Mouse (Mus musculus): ENCODE measurements at regions not wholly inside any gene's neighbourhood (a gene's known extent, or its start where the extent isn't known, plus 50 kb on each side); places are given as distances from the start of the nearest gene placed in this dataset.

GRCm38 (mm10) chr9:62590407-62591195 lies 53.8 kb upstream of the Coro2b start:
- Histone ChIP-seq H3K27ac (ENCODE audit: low read depth, low read length) (no peak overlapping the region), H3K4me3 (ENCODE audit: low read depth, low read length) (no peak overlapping the region), H3K4me2 (replicated peaks; ENCODE audit: low read depth) (0 out of 2 replicates have a peak overlapping the region, but pooled peaks have one; percentile 9), H3K9ac (ENCODE audit: low read depth, low read length) (no peak overlapping the region), H3K9me3 (ENCODE audit: control insufficient read depth) (no peaks in the 10 kb centered on the region), H3K36me3 (ENCODE audit: control insufficient read depth, insufficient read depth) (no peaks in the 10 kb centered on the region), H3K4me1 (replicated peaks; ENCODE audit: control insufficient read depth, insufficient read depth, low read length) (no peaks in the 10 kb centered on the region), H3K27me3 (replicated peaks; ENCODE audit: control insufficient read depth, insufficient read depth, low read length) (no peaks in the 10 kb centered on the region)
- no peak for TF ChIP-seq CTCF (IDR thresholded peaks at IDR 0.05; ENCODE audit: low read depth)
- no peak for ATAC-seq
- WGBS = 79% methylated on average over 17 of the region's 17 CpGs

GRCm38 (mm10) chr9:62591196-62591485 lies 54.3 kb upstream of the Coro2b start:
- Histone ChIP-seq H3K4me2 (replicated peaks; ENCODE audit: low read depth) (0 out of 2 replicates have a peak overlapping the region, but pooled peaks have one; percentile 9), H3K36me3 (ENCODE audit: control insufficient read depth, insufficient read depth) (no peaks in the 10 kb centered on the region)
- ATAC-seq = no peak

GRCm38 (mm10) chr9:62598056-62598455 lies 61.2 kb upstream of the Coro2b start:
- Histone ChIP-seq H3K4me1 (replicated peaks; ENCODE audit: control insufficient read depth, insufficient read depth, low read length) (no peaks in the 10 kb centered on the region), H3K27ac (ENCODE audit: low read depth, low read length) (no peak overlapping the region), H3K9me3 (ENCODE audit: control insufficient read depth) (no peaks in the 10 kb centered on the region), H3K36me3 (ENCODE audit: control insufficient read depth, insufficient read depth) (no peaks in the 10 kb centered on the region), H3K4me2 (replicated peaks; ENCODE audit: low read depth) (no peak overlapping the region), H3K9ac (ENCODE audit: low read depth, low read length) (no peak overlapping the region), H3K4me3 (ENCODE audit: low read depth, low read length) (no peak overlapping the region), H3K27me3 (replicated peaks; ENCODE audit: control insufficient read depth, insufficient read depth, low read length) (no peaks in the 10 kb centered on the region)
- WGBS = 70% methylated on average over 7 of the region's 7 CpGs
- ATAC-seq = no peak
- TF ChIP-seq CTCF (IDR thresholded peaks at IDR 0.05; ENCODE audit: low read depth) = no peak

More at GRCm38 (mm10) chr9:62591196-62591485, 54.3 kb upstream of the Coro2b start:
- Histone ChIP-seq H3K4me1 (replicated peaks; ENCODE audit: control insufficient read depth, insufficient read depth, low read length) (no peaks in the 10 kb centered on the region), H3K27me3 (replicated peaks; ENCODE audit: control insufficient read depth, insufficient read depth, low read length) (no peaks in the 10 kb centered on the region), H3K4me3 (ENCODE audit: low read depth, low read length) (no peak overlapping the region), H3K9ac (ENCODE audit: low read depth, low read length) (no peak overlapping the region), H3K9me3 (ENCODE audit: control insufficient read depth) (no peaks in the 10 kb centered on the region), H3K27ac (ENCODE audit: low read depth, low read length) (no peak overlapping the region)
- TF ChIP-seq CTCF (IDR thresholded peaks at IDR 0.05; ENCODE audit: low read depth) = no peak
- 70% methylated on average over 6 of the region's 6 CpGs for WGBS

- Histone ChIP-seq H3K4me2 (replicated peaks; ENCODE audit: low read depth) (no peak overlapping the region), H3K9ac (ENCODE audit: low read depth, low read length) (no peak overlapping the region), H3K27ac (ENCODE audit: low read depth, low read length) (no peak overlapping the region), H3K4me1 (replicated peaks; ENCODE audit: control insufficient read depth, insufficient read depth, low read length) (no peaks in the 10 kb centered on the region), H3K9me3 (ENCODE audit: control insufficient read depth) (no peaks in the 10 kb centered on the region), H3K4me3 (ENCODE audit: low read depth, low read length) (no peak overlapping the region), H3K36me3 (ENCODE audit: control insufficient read depth, insufficient read depth) (no peaks in the 10 kb centered on the region), H3K27me3 (replicated peaks; ENCODE audit: control insufficient read depth, insufficient read depth, low read length) (no peaks in the 10 kb centered on the region)
- WGBS = 92% methylated on average over 5 of the region's 5 CpGs
- no peak for ATAC-seq
- no peak for TF ChIP-seq CTCF (IDR thresholded peaks at IDR 0.05; ENCODE audit: low read depth)
Observed at GRCm38 (mm10) chr9:62598956-62599355, 62.1 kb upstream of the Coro2b start.

- Histone ChIP-seq H3K36me3 (ENCODE audit: control insufficient read depth, insufficient read depth) (no peaks in the 10 kb centered on the region), H3K4me3 (ENCODE audit: low read depth, low read length) (no peak overlapping the region), H3K9ac (ENCODE audit: low read depth, low read length) (no peak overlapping the region), H3K27me3 (replicated peaks; ENCODE audit: control insufficient read depth, insufficient read depth, low read length) (no peaks in the 10 kb centered on the region), H3K9me3 (ENCODE audit: control insufficient read depth) (no peaks in the 10 kb centered on the region), H3K27ac (ENCODE audit: low read depth, low read length) (no peak overlapping the region), H3K4me1 (replicated peaks; ENCODE audit: control insufficient read depth, insufficient read depth, low read length) (peaks cover 2% of the 10 kb centered on the region; the same call in 1 of the 2 replicates), H3K4me2 (replicated peaks; ENCODE audit: low read depth) (no peak overlapping the region)
- no peak for ATAC-seq
- WGBS = 78% methylated on average over 2 of the region's 2 CpGs
- TF ChIP-seq CTCF (IDR thresholded peaks at IDR 0.05; ENCODE audit: low read depth) = no peak
Observed at GRCm38 (mm10) chr9:62610526-62610925, 67.1 kb upstream of the Itga11 start.

GRCm38 (mm10) chr9:62611452-62611851 lies 66.2 kb upstream of the Itga11 start:
- WGBS = 48% methylated on average over 2 of the region's 2 CpGs
- no peaks in the 10 kb centered on the region for H3K9me3 ChIP-seq (ENCODE audit: control insufficient read depth)
- H3K36me3 ChIP-seq (ENCODE audit: control insufficient read depth, insufficient read depth) = no peaks in the 10 kb centered on the region
- H3K4me3 ChIP-seq (ENCODE audit: low read depth, low read length) = no peak overlapping the region
- no peak for TF ChIP-seq CTCF (IDR thresholded peaks at IDR 0.05; ENCODE audit: low read depth)
- H3K27me3 ChIP-seq (replicated peaks; ENCODE audit: control insufficient read depth, insufficient read depth, low read length) = no peaks in the 10 kb centered on the region
- H3K4me1 ChIP-seq (replicated peaks; ENCODE audit: control insufficient read depth, insufficient read depth, low read length) = peaks cover 2% of the 10 kb centered on the region; the same call in 1 of the 2 replicates
- H3K9ac ChIP-seq (ENCODE audit: low read depth, low read length) = no peak overlapping the region
- no peak overlapping the region for H3K27ac ChIP-seq (ENCODE audit: low read depth, low read length)
- H3K4me2 ChIP-seq (replicated peaks; ENCODE audit: low read depth) = no peak overlapping the region
- no peak for ATAC-seq
